Mouse (Mus musculus) heart, postnatal 36 days (tissue): ENCODE measurements around the gene Yrdc. TPM values are rescaled to one million over a fixed set of nuclear protein-coding genes. Genes with fewer than 3 reads are reported as not detected.

Experiments used
- DNase-seq, 2 experiments: peaks; one replicate each; pipeline ENCODE4 v3.0.0; 2021 to 2022
- intact Hi-C: fragments of 180-260 bp; cut with DNase I; formaldehyde crosslinking; loops from one replicate; pipeline ENCODE4 v1.15.1; 2025
- total RNA-seq, 2 experiments: library from RNA; stranded (reverse); gene quantifications; 2 replicates each; pipeline ENCODE4 v1.2.3; 2021

Yrdc gene
- 10 to 100 TPM; 17.8 to 22.2 TPM for total RNA-seq

GRCm38 (mm10) chr4:124850261-124850913 is at the start of gene Yrdc:
Yrdc (plus strand) TSS chr4:124850679.
- DNase-seq: peak; percentile 94 to 96
- intact Hi-C loops: loop anchor here (2.0 to 10.0 kb wide), 3 partner anchors 86 to 214 kb away; partner anchors contain the start of genes 9930104L06Rik, Dnali1 and Snip1

DNA sequence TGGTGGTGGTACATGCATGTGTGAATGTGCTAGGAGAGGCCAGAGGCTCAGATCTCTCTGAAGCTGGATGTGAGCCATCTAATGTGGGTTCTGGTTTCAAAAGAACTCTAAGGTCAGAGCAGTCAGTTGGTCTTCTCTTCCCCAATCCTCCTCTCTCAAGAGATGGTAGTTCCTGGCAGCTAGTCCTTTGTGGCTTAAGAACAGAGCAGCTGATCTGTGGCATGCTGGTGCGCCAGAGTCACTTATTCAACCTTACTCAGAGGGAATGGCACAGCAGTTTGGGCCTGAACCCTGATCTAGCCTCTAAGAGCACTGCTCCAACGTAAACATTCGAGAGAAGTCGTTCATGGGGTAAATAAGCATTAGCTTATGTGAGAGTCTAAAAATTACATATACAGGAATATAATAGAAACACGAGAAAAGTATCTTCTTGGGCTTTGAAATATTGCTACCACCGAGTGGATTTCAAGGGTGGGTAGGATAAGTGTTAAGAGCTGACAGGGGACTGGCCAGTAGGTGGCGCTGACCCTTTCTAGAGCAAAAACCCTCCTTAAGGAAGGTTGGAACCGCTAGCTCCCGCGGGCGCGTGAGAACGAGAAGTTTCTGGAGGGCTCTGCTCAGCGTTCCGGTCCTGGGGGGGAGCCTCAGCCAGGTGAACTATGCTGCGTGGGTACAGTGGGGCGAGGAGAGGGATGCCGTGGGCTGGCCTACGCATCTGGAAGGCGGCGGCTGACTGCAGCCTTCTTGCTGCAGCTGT is 48.7 kb upstream of the Yrdc start, which contains the start of gene Mtf1:
TSS of gene Mtf1 (plus strand) at position 553 of the 757 bp plus-strand sequence.
- peak; percentile 85 to 91 for DNase-seq
- intact Hi-C loops: loop anchor here (1.0 kb wide), 2 partner anchors 46 to 87 kb away; partner anchors contain the start of gene Sf3a3

- DNase-seq: peak; percentile 96 to 97
- intact Hi-C loops: loop anchor here (1.0 kb wide), 2 partner anchors 45 to 88 kb away; partner anchors contain the start of gene Sf3a3
Measured at GRCm38 (mm10) chr4:124802309-124803260, 47.9 kb upstream of the Yrdc start.

GRCm38 (mm10) chr4:124803406-124803805 is 47.1 kb upstream of the Yrdc start:
- intact Hi-C loops: no loop called here
- no peak for DNase-seq

- intact Hi-C loops: no loop called here
- no peak for DNase-seq
Measured at GRCm38 (mm10) chr4:124808511-124808910, 42.0 kb upstream of the Yrdc start.

- intact Hi-C loops: no loop called here
- no peak for DNase-seq
Measured at GRCm38 (mm10) chr4:124809136-124809883, 41.2 kb upstream of the Yrdc start.

DNA sequence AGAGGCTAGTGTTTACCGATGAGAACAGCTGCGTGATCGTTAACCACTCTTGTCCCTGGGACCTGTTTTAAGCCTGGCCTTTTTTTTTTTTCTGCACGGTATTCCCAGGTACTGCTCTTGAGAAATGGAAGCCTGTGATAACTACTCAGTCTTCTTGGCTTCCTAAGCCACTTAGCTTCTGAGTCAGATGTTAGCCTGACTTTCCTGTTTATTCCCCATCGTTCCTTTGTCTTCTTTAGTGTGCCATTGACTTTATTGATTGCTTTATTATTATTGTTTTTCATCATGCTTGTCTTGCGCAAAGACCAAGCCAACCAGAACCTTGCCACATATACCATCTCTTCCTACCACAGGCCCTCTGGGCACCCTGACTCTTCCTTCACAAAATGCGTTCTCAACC is 40.4 kb upstream of the Yrdc start:
- intact Hi-C loops: no loop called here
- DNase-seq: no peak

GRCm38 (mm10) chr4:124811347-124811975 is 39.0 kb upstream of the Yrdc start:
- intact Hi-C loops: no loop called here
- DNase-seq: no peak

- DNase-seq: peak; percentile 12 to 14
- intact Hi-C loops: no loop called here
Measured at GRCm38 (mm10) chr4:124815901-124816300, 34.6 kb upstream of the Yrdc start.

DNA sequence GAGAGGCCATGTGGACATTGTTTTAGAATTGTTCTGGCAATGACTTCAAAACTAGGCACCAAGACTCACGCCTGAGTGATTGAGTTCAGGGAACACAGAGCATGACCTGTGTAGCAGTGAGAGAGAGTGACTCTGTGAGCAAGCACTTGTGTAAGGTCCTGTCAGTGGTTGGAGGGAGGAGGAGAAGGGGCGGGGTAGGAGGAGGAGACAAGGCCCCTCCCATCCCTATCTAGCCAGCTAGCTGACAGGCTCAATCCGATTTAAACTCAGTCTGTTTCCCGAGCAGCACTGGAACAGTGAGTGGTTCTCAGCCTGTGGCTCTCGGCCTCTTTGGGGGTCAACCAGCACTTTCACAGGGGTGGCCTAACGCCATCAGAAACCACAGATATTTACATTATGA is 32.7 kb upstream of the Yrdc start:
- DNase-seq: peak; percentile 26 to 40
- intact Hi-C loops: no loop called here

- DNase-seq: no peak
- intact Hi-C loops: no loop called here
Measured at GRCm38 (mm10) chr4:124818832-124819231, 31.6 kb upstream of the Yrdc start.

DNA sequence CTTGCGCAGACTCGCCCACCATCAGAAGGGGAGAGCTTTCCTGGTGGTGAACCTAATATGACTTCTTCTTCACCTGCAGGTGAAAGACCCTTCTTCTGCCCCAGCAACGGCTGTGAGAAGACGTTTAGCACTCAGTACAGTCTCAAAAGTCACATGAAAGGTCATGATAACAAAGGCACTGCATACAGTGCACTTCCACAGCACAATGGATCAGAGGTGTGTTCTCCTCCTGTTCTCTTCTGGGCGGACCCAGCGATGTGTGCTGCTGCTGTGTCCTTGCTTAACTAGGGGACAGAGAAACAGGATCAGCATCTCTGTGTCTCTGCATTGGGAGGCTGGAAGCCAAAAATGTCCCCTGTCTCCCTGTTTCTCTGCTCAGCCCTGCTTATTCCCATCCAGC is 25.5 kb upstream of the Yrdc start:
- no peak for DNase-seq
- intact Hi-C loops: no loop called here

DNA sequence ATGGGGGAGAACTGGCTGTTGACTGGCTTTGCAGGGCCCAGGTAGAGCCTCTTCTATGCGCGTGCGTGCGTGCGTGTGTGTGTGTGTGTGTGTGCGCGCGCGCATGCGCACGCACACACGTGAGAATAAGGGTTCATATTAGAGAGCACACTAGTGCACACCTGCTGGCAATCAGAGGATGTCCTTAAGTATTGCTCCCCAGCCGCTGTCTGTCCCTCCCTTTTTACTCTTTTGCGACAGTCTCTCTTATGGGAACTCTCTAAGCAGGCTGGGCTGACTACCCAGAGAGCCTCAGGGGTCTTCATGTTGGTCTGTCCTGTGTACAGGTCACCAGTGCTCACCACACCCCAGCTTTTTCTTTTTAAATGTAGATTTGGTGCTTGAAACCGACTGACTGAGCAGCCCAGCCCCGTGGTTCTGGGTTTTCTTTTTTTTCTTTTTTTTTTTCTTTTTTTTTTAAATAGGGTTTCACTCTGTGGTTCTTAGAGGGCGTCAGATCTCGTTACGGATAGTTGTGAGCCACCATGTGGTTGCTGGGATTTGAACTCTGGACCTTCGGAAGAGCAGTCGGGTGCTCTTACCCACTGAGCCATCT is 25.0 kb upstream of the Yrdc start:
- no peak for DNase-seq
- intact Hi-C loops: no loop called here

DNA sequence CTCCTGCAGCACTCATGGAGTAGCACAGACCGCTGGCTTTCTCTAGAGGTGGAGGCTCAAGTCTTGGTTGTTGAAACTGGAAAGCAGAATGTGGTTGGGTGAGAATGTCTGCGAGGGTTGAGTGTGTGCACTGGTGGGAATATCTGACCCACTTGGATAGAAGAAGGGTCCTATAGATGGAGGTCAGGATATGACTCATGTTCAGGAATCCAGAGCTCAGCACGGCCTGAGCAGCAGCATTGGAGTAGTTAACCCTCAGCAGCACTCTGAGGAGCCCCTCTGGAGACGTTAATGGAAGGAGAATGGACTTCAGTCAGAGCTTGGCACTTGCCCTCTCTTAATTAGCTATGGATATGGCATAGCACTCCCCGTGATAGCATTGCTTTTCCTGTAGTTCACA is 20.8 kb upstream of the Yrdc start:
- intact Hi-C loops: no loop called here

GRCm38 (mm10) chr4:124832796-124833195 is 17.7 kb upstream of the Yrdc start:
- no peak for DNase-seq
- intact Hi-C loops: no loop called here

More for the DNA sequence above, 20.8 kb upstream of the Yrdc start:
- DNase-seq: no peak

DNA sequence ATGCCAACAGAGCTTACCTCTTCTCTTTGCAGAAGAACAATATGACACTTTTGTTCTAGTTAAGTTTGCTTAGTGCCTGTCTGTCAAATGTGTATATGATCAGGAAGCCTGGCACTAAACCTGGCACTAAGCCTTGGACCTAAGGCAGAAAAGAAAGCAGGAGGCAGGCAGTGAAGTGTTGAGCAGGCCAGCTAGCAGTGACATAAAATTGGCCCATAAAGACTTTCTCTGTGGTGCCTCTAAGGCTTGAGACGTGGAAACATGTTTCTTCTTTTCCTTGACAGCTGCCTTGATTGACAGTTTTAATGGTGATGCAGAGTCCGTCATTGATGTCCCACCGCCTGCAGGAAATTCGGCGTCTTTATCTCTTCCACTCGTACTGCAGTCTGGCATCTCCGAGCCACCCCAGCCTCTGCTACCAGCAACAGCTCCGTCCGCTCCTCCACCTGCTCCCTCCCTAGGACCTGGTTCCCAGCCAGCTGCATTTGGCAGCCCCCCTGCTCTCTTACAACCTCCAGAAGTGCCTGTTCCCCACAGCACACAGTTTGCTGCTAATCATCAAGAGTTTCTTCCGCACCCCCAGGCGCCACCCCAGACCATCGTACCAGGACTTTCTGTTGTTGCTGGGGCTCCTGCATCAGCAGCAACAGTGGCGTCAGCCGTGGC is 12.3 kb upstream of the Yrdc start:
- intact Hi-C loops: no loop called here
- DNase-seq: no peak

- intact Hi-C loops: no loop called here
- DNase-seq: no peak
Measured at GRCm38 (mm10) chr4:124840998-124841397, 9.5 kb upstream of the Yrdc start.

- peak in 1 of 2 experiments; percentile 20 for DNase-seq
- intact Hi-C loops: no loop called here
Measured at GRCm38 (mm10) chr4:124843493-124843892, 7.0 kb upstream of the Yrdc start.
